Mouse (Mus musculus) MEL-GATA-1-ER (cell line): ENCODE measurements around the gene Eya2.

ENCODE experiments used
- DNase-seq: peaks from one replicate; pipeline ENCODE4 v3.0.0-alpha.2; 2012; ENCODE audit warnings: low read depth; ENCODE audit errors: extremely low read depth

Gene Eya2

GRCm38 (mm10) chr2:165716688-165717087 lies 121.9 kb downstream of the Eya2 start:
- no peak for DNase-seq

GRCm38 (mm10) chr2:165717182-165718176 lies 122.6 kb downstream of the Eya2 start:
- no peak for DNase-seq

GRCm38 (mm10) chr2:165719382-165719781 lies 124.5 kb downstream of the Eya2 start:
- DNase-seq = no peak

- DNase-seq = no peak
These were observed 127.1 kb downstream of the Eya2 start for GRCm38 (mm10) chr2:165721941-165722340.

GRCm38 (mm10) chr2:165732552-165733238 lies 137.9 kb downstream of the Eya2 start:
- no peak for DNase-seq

- DNase-seq = no peak
These were observed 138.9 kb downstream of the Eya2 start for GRCm38 (mm10) chr2:165733701-165734100.

- DNase-seq = no peak
These were observed 141.5 kb downstream of the Eya2 start for GRCm38 (mm10) chr2:165736297-165736696.

GRCm38 (mm10) chr2:165740381-165740780 lies 145.5 kb downstream of the Eya2 start:
- DNase-seq = no peak

- DNase-seq = no peak
These were observed 146.2 kb downstream of the Eya2 start for GRCm38 (mm10) chr2:165740982-165741381.

GRCm38 (mm10) chr2:165741526-165742050 lies 146.8 kb downstream of the Eya2 start:
- no peak for DNase-seq

- no peak for DNase-seq
These were observed 147.5 kb downstream of the Eya2 start for GRCm38 (mm10) chr2:165742210-165742786.

GRCm38 (mm10) chr2:165745306-165746098 lies 150.7 kb downstream of the Eya2 start:
- no peak for DNase-seq

GRCm38 (mm10) chr2:165747975-165748374 lies 153.1 kb downstream of the Eya2 start:
- no peak for DNase-seq

- no peak for DNase-seq
These were observed 153.6 kb downstream of the Eya2 start for GRCm38 (mm10) chr2:165748426-165748825.

- DNase-seq = no peak
These were observed 156.2 kb downstream of the Eya2 start for GRCm38 (mm10) chr2:165751068-165751467.

GRCm38 (mm10) chr2:165752704-165753103 lies 157.9 kb downstream of the Eya2 start:
- no peak for DNase-seq

GRCm38 (mm10) chr2:165757799-165758198 lies 163.0 kb downstream of the Eya2 start:
- no peak for DNase-seq

- no peak for DNase-seq
These were observed 163.7 kb downstream of the Eya2 start for GRCm38 (mm10) chr2:165758534-165758933.

- DNase-seq = no peak
These were observed 164.7 kb downstream of the Eya2 start for GRCm38 (mm10) chr2:165759421-165759985.

- no peak for DNase-seq
These were observed 174.1 kb downstream of the Eya2 start for GRCm38 (mm10) chr2:165768805-165769358.
